Mouse (Mus musculus): ENCODE measurements around the gene Il31ra. TPM values are rescaled to one million over a fixed set of nuclear protein-coding genes. Genes with fewer than 3 reads are reported as not detected.

Il31ra gene
- polyA plus RNA-seq (2012; rRNA removed; ENCODE audit: low replicate concordance) = 0.06 TPM in 1 of 2 replicates, not detected in the other

GRCm38 (mm10) chr13:112594260-112594659, at the start of gene Il31ra:
TSS of gene Il31ra (minus strand) at chr13:112594360.

Other genes starting within 250 kb of the Il31ra start
- gene Il6st, start 130.3 kb downstream of the Il31ra start, polyA plus RNA-seq (2012; rRNA removed; ENCODE audit: low replicate concordance) = 4.4 and 6.9 TPM in 2 replicates
- not detected in 2 replicates for gene Ddx4, start 58.1 kb upstream of the Il31ra start, polyA plus RNA-seq (2012; rRNA removed; ENCODE audit: low replicate concordance)
- 1.00 and 2.9 TPM in 2 replicates for gene Slc38a9, start 66.4 kb upstream of the Il31ra start, polyA plus RNA-seq (2012; rRNA removed; ENCODE audit: low replicate concordance)
- gene Plpp1, start 206.4 kb upstream of the Il31ra start, polyA plus RNA-seq (2012; rRNA removed; ENCODE audit: low replicate concordance) = 60.2 and 108 TPM in 2 replicates